Mouse (Mus musculus): ENCODE results near the gene Zbtb45.

- TF ChIP-seq TAL1 (IDR thresholded peaks at IDR 0.05; ENCODE audit: low read length) (no peak), GATA1 (IDR thresholded peaks at IDR 0.05; ENCODE audit: low read length) (no peak)
Observed at GRCm38 (mm10) chr7:13037901-13038555, 28.2 kb upstream of the Zbtb45 start, which contains the start of gene Ube2m.
